In genomic region chr4:156099427-156099826, GRCm38 (mm10) we compare ENCODE assay signal across 19 mouse cellular contexts. TPM values are rescaled to one million over a fixed set of nuclear protein-coding genes. Genes with fewer than 3 reads are reported as not detected.
"Had no signal": no experiment of that assay in that cellular context is flagged by ENCODE, and none has a peak within 500 bp of the region (broad histone marks: within the 10 kb centered on the region; RNA-seq: fewer than 3 reads in every experiment).

No protein-coding gene starts in this region.

- H3K9ac ChIP-seq: neural tube, embryonic 13.5 days; neural tube, embryonic 15.5 days; stomach, embryonic 15.5 days had no signal

- H3K27ac ChIP-seq: neural tube, embryonic 13.5 days; neural tube, embryonic 15.5 days; stomach, embryonic 15.5 days; stomach, postnatal 0 days had no signal

- H3K4me3 ChIP-seq: neural tube, embryonic 13.5 days; neural tube, embryonic 15.5 days; stomach, embryonic 15.5 days had no signal

- H3K4me1 ChIP-seq: neural tube, embryonic 13.5 days; neural tube, embryonic 15.5 days; stomach, embryonic 15.5 days had no signal

- H3K36me3 ChIP-seq: neural tube, embryonic 13.5 days; neural tube, embryonic 15.5 days; stomach, embryonic 15.5 days had no signal

- H3K27me3 ChIP-seq: neural tube, embryonic 13.5 days; neural tube, embryonic 15.5 days; stomach, embryonic 15.5 days had no signal

- H3K4me2 ChIP-seq: neural tube, embryonic 13.5 days; neural tube, embryonic 15.5 days; stomach, embryonic 15.5 days had no signal

- H3K9me3 ChIP-seq: neural tube, embryonic 13.5 days; neural tube, embryonic 15.5 days; stomach, embryonic 15.5 days had no signal

- DNase-seq: retina, postnatal 1 day; right cerebral cortex, adult 18-20 months; right cerebral cortex, postnatal 14 days; right cerebral cortex, postnatal 25 days; right cerebral cortex, postnatal 4 days; spleen, adult 18-20 months; thymus, adult 18-20 months; thymus, adult 2 months; thymus, postnatal 14 days; thymus, postnatal 25 days; thymus, postnatal 36 days; thymus, postnatal 4 days had no signal

RNA-seq across cellular contexts. Expression of gene Ttll10, which starts 40.2 kb away (rescaled TPM):
- total RNA-seq: neutrophil, adult 5-6 weeks had no signal
- polyA plus RNA-seq: neural tube, embryonic 13.5 days; neural tube, embryonic 14.5 days; neural tube, embryonic 15.5 days; spleen, adult 2 months had no signal
